Mouse (Mus musculus): ENCODE measurements around the gene Ntng2.

DNA sequence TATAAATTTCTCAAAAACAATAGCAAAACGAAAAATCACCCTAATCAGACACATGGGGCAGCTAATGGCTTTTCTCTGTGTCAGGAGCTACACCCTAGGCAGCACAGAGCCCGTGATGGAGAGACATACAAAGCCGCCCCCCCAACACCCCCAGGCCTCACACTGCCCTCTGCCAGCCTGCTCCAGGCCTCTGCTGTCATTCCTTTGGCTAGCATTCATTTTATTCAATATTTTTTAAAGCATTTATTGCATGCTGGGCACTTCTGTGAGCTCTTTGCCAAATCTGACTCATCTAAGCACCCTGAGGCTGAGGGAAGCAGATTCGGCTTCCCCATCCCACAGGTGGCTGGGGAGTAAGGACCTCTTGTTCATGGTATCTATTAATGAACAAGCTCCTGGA, 26.1 kb downstream of the Ntng2 start:
- TF ChIP-seq POLR2A (IDR thresholded peaks at IDR 0.05; ENCODE audit: insufficient read length, low read depth) (no peak), USF1 (IDR thresholded peaks at IDR 0.05; ENCODE audit: low read depth) (no peak), MYOD1 (IDR thresholded peaks at IDR 0.05; ENCODE audit: control insufficient read depth in 1 of 3, insufficient read length in 2 of 3, low read depth in 2 of 3) (no peak), E2F4 (IDR thresholded peaks at IDR 0.05; ENCODE audit: insufficient read depth) (no peak), CEBPB (IDR thresholded peaks at IDR 0.05; ENCODE audit: insufficient read depth, poor library complexity, severe bottlenecking) (no peak), MYOG (IDR thresholded peaks at IDR 0.05; ENCODE audit: control insufficient read depth in 1 of 3, insufficient read depth in 1 of 3, insufficient read length in 2 of 3, low read depth in 2 of 3) (no peak), TCF12 (IDR thresholded peaks at IDR 0.05; ENCODE audit: insufficient read depth, poor library complexity, severe bottlenecking) (no peak), REST (IDR thresholded peaks at IDR 0.05; ENCODE audit: insufficient read depth, insufficient read length) (no peak), POLR2AphosphoS2 (IDR thresholded peaks at IDR 0.05; ENCODE audit: insufficient read length, low read depth) (no peak)
